Mouse (Mus musculus) heart, postnatal 0 days (tissue): ENCODE results near the gene Macf1.

Source experiments
- CTCF ChIP-seq: IDR thresholded peaks from 2 replicates; pipeline ENCODE4 v1.5.1; 2016; ENCODE audit warnings: antibody characterized with exemption, control low read depth, low read depth
- EP300 ChIP-seq: IDR thresholded peaks from 2 replicates; pipeline ENCODE4 v1.6.1; 2016; ENCODE audit warnings: antibody characterized with exemption, low read depth

DNA sequence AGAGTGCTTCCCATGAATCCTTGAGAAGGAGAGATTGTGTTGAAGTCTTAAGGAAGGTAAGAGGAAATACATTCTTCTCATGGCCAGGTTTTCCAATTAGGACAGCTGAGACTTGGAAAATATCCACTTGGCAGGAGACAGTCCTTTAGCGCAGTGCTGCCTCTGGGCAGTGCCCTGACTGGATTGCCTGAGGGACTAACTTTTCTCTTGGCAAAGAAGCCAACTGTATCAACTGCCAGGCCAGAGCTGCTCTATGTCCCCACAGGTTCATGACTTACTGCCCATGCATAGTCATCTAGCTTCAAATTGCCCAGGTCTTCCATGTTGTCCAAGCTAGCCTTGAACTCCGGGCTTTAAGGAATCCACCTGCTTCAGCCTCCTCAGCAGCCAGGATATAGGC is 260.1 kb downstream of the Macf1 start:
- TF ChIP-seq CTCF (no peak), EP300 (no peak)
